Mouse (Mus musculus): ENCODE measurements at regions not wholly inside any gene's neighbourhood (a gene's known extent, or its start where the extent isn't known, plus 50 kb on each side); places are given as distances from the start of the nearest gene placed in this dataset.
"Not testable (repeated sequence)": the region's sequence is repeated elsewhere in the genome, so short reads cannot be mapped to it uniquely, and the experiment has no call there.

GRCm38 (mm10) chr1:30696342-30696741, 177.4 kb downstream of the Phf3 start:
- Histone ChIP-seq H3K4me3 (ENCODE audit: low read length) (no peak overlapping the region), H3K4me1 (ENCODE audit: control insufficient read depth, insufficient read depth, low read length) (no peaks in the 10 kb centered on the region), H3K9ac (ENCODE audit: low read depth, low read length) (no peak overlapping the region), H3K27me3 (replicated peaks; ENCODE audit: control insufficient read depth, insufficient read depth, low read length) (no peaks in the 10 kb centered on the region), H3K27ac (ENCODE audit: low read length) (no peak overlapping the region), H3K9me3 (ENCODE audit: control insufficient read depth, low read length) (no peaks in the 10 kb centered on the region), H3K36me3 (ENCODE audit: control insufficient read depth, insufficient read depth, low read length) (no peaks in the 10 kb centered on the region), H3K4me2 (ENCODE audit: low read depth, low read length) (no peak overlapping the region)
- no peak for ATAC-seq

GRCm38 (mm10) chr1:30685318-30685717, 188.4 kb downstream of the Phf3 start:
- Histone ChIP-seq H3K4me2 (ENCODE audit: low read depth, low read length) (no peak overlapping the region), H3K4me3 (ENCODE audit: low read length) (no peak overlapping the region), H3K27ac (ENCODE audit: low read length) (no peak overlapping the region), H3K36me3 (ENCODE audit: control insufficient read depth, insufficient read depth, low read length) (no peaks in the 10 kb centered on the region), H3K9ac (ENCODE audit: low read depth, low read length) (no peak overlapping the region), H3K9me3 (ENCODE audit: control insufficient read depth, low read length) (no peaks in the 10 kb centered on the region), H3K27me3 (replicated peaks; ENCODE audit: control insufficient read depth, insufficient read depth, low read length) (no peaks in the 10 kb centered on the region), H3K4me1 (ENCODE audit: control insufficient read depth, insufficient read depth, low read length) (no peaks in the 10 kb centered on the region)
- 82% methylated on average over 3 of the region's 3 CpGs for WGBS
- no peak for ATAC-seq

- Histone ChIP-seq H3K36me3 (ENCODE audit: control insufficient read depth, insufficient read depth, low read length) (no peaks in the 10 kb centered on the region), H3K4me1 (ENCODE audit: control insufficient read depth, insufficient read depth, low read length) (no peaks in the 10 kb centered on the region), H3K9me3 (ENCODE audit: control insufficient read depth, low read length) (no peaks in the 10 kb centered on the region), H3K4me3 (ENCODE audit: low read length) (no peak overlapping the region), H3K4me2 (ENCODE audit: low read depth, low read length) (no peak overlapping the region), H3K9ac (ENCODE audit: low read depth, low read length) (no peak overlapping the region), H3K27me3 (replicated peaks; ENCODE audit: control insufficient read depth, insufficient read depth, low read length) (no peaks in the 10 kb centered on the region), H3K27ac (ENCODE audit: low read length) (no peak overlapping the region)
- WGBS: 32% methylated on average over 2 of the region's 2 CpGs
- no peak for ATAC-seq
Observed at GRCm38 (mm10) chr1:30683889-30684288, 189.8 kb downstream of the Phf3 start.

- ATAC-seq: no peak
- H3K9me3 ChIP-seq (ENCODE audit: control insufficient read depth, low read length): no peaks in the 10 kb centered on the region
- H3K9ac ChIP-seq (ENCODE audit: low read depth, low read length): no peak overlapping the region
- no peak overlapping the region for H3K27ac ChIP-seq (ENCODE audit: low read length)
- H3K4me1 ChIP-seq (ENCODE audit: control insufficient read depth, insufficient read depth, low read length): no peaks in the 10 kb centered on the region
- no peaks in the 10 kb centered on the region for H3K36me3 ChIP-seq (ENCODE audit: control insufficient read depth, insufficient read depth, low read length)
- 69% methylated on average over 2 of the region's 2 CpGs for WGBS
- H3K4me2 ChIP-seq (ENCODE audit: low read depth, low read length): no peak overlapping the region
- no peaks in the 10 kb centered on the region for H3K27me3 ChIP-seq (replicated peaks; ENCODE audit: control insufficient read depth, insufficient read depth, low read length)
- no peak overlapping the region for H3K4me3 ChIP-seq (ENCODE audit: low read length)
Observed at GRCm38 (mm10) chr1:30639807-30640206, 233.9 kb downstream of the Phf3 start.

GRCm38 (mm10) chr1:30632760-30633159, 241.0 kb downstream of the Phf3 start:
- H3K9me3 ChIP-seq (ENCODE audit: control insufficient read depth, low read length): no peaks in the 10 kb centered on the region
- H3K4me3 ChIP-seq (ENCODE audit: low read length): no peak overlapping the region
- no peaks in the 10 kb centered on the region for H3K36me3 ChIP-seq (ENCODE audit: control insufficient read depth, insufficient read depth, low read length)
- no peaks in the 10 kb centered on the region for H3K27me3 ChIP-seq (replicated peaks; ENCODE audit: control insufficient read depth, insufficient read depth, low read length)
- WGBS: 42% methylated on average over 1 of the region's 1 CpGs
- no peak overlapping the region for H3K9ac ChIP-seq (ENCODE audit: low read depth, low read length)
- H3K27ac ChIP-seq (ENCODE audit: low read length): no peak overlapping the region
- no peak for ATAC-seq
- H3K4me1 ChIP-seq (ENCODE audit: control insufficient read depth, insufficient read depth, low read length): no peaks in the 10 kb centered on the region
- H3K4me2 ChIP-seq (ENCODE audit: low read depth, low read length): no peak overlapping the region

- not testable (repeated sequence) for H3K36me3 ChIP-seq (ENCODE audit: control insufficient read depth, insufficient read depth, low read length); H3K4me2 ChIP-seq (ENCODE audit: low read depth, low read length); H3K4me3 ChIP-seq (ENCODE audit: low read length); H3K4me1 ChIP-seq (ENCODE audit: control insufficient read depth, insufficient read depth, low read length); H3K27me3 ChIP-seq (replicated peaks; ENCODE audit: control insufficient read depth, insufficient read depth, low read length); H3K9ac ChIP-seq (ENCODE audit: low read depth, low read length); H3K9me3 ChIP-seq (ENCODE audit: control insufficient read depth, low read length); ATAC-seq; H3K27ac ChIP-seq (ENCODE audit: low read length)
- WGBS: 48% methylated on average over 5 of the region's 5 CpGs
Observed at GRCm38 (mm10) chr1:30627796-30628195, 245.9 kb downstream of the Phf3 start.

- WGBS: 55% methylated on average over 7 of the region's 7 CpGs
- no peak for ATAC-seq
- Histone ChIP-seq H3K27ac (ENCODE audit: low read length) (no peak overlapping the region), H3K9ac (ENCODE audit: low read depth, low read length) (no peak overlapping the region), H3K9me3 (ENCODE audit: control insufficient read depth, low read length) (no peaks in the 10 kb centered on the region), H3K4me1 (ENCODE audit: control insufficient read depth, insufficient read depth, low read length) (no peaks in the 10 kb centered on the region), H3K36me3 (ENCODE audit: control insufficient read depth, insufficient read depth, low read length) (no peaks in the 10 kb centered on the region), H3K27me3 (replicated peaks; ENCODE audit: control insufficient read depth, insufficient read depth, low read length) (no peaks in the 10 kb centered on the region), H3K4me2 (ENCODE audit: low read depth, low read length) (no peak overlapping the region), H3K4me3 (ENCODE audit: low read length) (no peak overlapping the region)
Observed at GRCm38 (mm10) chr1:30595122-30595730, 278.5 kb downstream of the Phf3 start.

GRCm38 (mm10) chr1:30594036-30594435, 279.7 kb downstream of the Phf3 start:
- no peak overlapping the region for H3K27ac ChIP-seq (ENCODE audit: low read length)
- no peak overlapping the region for H3K4me2 ChIP-seq (ENCODE audit: low read depth, low read length)
- no peak for ATAC-seq
- no peaks in the 10 kb centered on the region for H3K4me1 ChIP-seq (ENCODE audit: control insufficient read depth, insufficient read depth, low read length)
- H3K36me3 ChIP-seq (ENCODE audit: control insufficient read depth, insufficient read depth, low read length): no peaks in the 10 kb centered on the region
- no peak overlapping the region for H3K4me3 ChIP-seq (ENCODE audit: low read length)
- no peaks in the 10 kb centered on the region for H3K9me3 ChIP-seq (ENCODE audit: control insufficient read depth, low read length)
- H3K27me3 ChIP-seq (replicated peaks; ENCODE audit: control insufficient read depth, insufficient read depth, low read length): no peaks in the 10 kb centered on the region
- H3K9ac ChIP-seq (ENCODE audit: low read depth, low read length): no peak overlapping the region
- 33% methylated on average over 1 of the region's 1 CpGs for WGBS

- Histone ChIP-seq H3K9ac (ENCODE audit: low read depth, low read length) (no peak overlapping the region), H3K4me3 (ENCODE audit: low read length) (no peak overlapping the region), H3K27me3 (replicated peaks; ENCODE audit: control insufficient read depth, insufficient read depth, low read length) (no peaks in the 10 kb centered on the region), H3K9me3 (ENCODE audit: control insufficient read depth, low read length) (no peaks in the 10 kb centered on the region), H3K4me1 (ENCODE audit: control insufficient read depth, insufficient read depth, low read length) (no peaks in the 10 kb centered on the region), H3K4me2 (ENCODE audit: low read depth, low read length) (no peak overlapping the region), H3K27ac (ENCODE audit: low read length) (no peak overlapping the region), H3K36me3 (ENCODE audit: control insufficient read depth, insufficient read depth, low read length) (no peaks in the 10 kb centered on the region)
- WGBS: 66% methylated on average over 4 of the region's 4 CpGs
- no peak for ATAC-seq
Observed at GRCm38 (mm10) chr1:30590721-30591120, 283.0 kb downstream of the Phf3 start.

- Histone ChIP-seq H3K4me2 (ENCODE audit: low read depth, low read length) (no peak overlapping the region), H3K27ac (ENCODE audit: low read length) (no peak overlapping the region), H3K27me3 (replicated peaks; ENCODE audit: control insufficient read depth, insufficient read depth, low read length) (no peaks in the 10 kb centered on the region), H3K9ac (ENCODE audit: low read depth, low read length) (no peak overlapping the region), H3K4me3 (ENCODE audit: low read length) (no peak overlapping the region), H3K9me3 (ENCODE audit: control insufficient read depth, low read length) (no peaks in the 10 kb centered on the region), H3K36me3 (ENCODE audit: control insufficient read depth, insufficient read depth, low read length) (no peaks in the 10 kb centered on the region), H3K4me1 (ENCODE audit: control insufficient read depth, insufficient read depth, low read length) (no peaks in the 10 kb centered on the region)
- ATAC-seq: no peak
- WGBS: 43% methylated on average over 3 of the region's 3 CpGs
Observed at GRCm38 (mm10) chr1:30588885-30589284, 284.8 kb downstream of the Phf3 start.
